Mouse (Mus musculus) thymus, adult 2 months (tissue): ENCODE measurements at regions not wholly inside any gene's neighbourhood (a gene's known extent, or its start where the extent isn't known, plus 50 kb on each side); places are given as distances from the start of the nearest gene placed in this dataset.

ENCODE experiments used
- DNase-seq: peaks from one replicate; pipeline ENCODE4 v3.0.0; 2021
- H3K27ac ChIP-seq: fragments of 200-500 bp; 2 replicates; pipeline ENCODE4 v1.5.1; 2012; ENCODE audit warnings: low read length, control low read depth; ENCODE audit not compliant: control insufficient read depth, insufficient read depth
- H3K27me3 ChIP-seq: fragments of 200-500 bp; 2 replicates; pipeline ENCODE4 v1.6.1; 2012; ENCODE audit warnings: mild to moderate bottlenecking, low read length, moderate library complexity, mixed read lengths; ENCODE audit not compliant: control insufficient read depth, insufficient read depth
- H3K36me3 ChIP-seq: fragments of 200-500 bp; 2 replicates; pipeline ENCODE4 v1.6.1; 2012; ENCODE audit warnings: mild to moderate bottlenecking, low read length, moderate library complexity; ENCODE audit not compliant: control insufficient read depth, insufficient read depth
- H3K4me1 ChIP-seq: fragments of 200-500 bp; replicated peaks from 2 replicates; pipeline ENCODE4 v1.6.1; 2012; ENCODE audit warnings: low read length; ENCODE audit not compliant: control insufficient read depth, insufficient read depth
- H3K4me3 ChIP-seq: fragments of 200-500 bp; 2 replicates; pipeline ENCODE4 v1.5.1; 2012; ENCODE audit warnings: mild to moderate bottlenecking, low read length, control low read depth, moderate library complexity; ENCODE audit not compliant: control insufficient read depth, insufficient read depth
- CTCF ChIP-seq: fragments of 200-500 bp; IDR thresholded peaks from 2 replicates; pipeline ENCODE4 v1.5.1; 2012; ENCODE audit warnings: mild to moderate bottlenecking, control low read depth, low read length, moderate library complexity, borderline replicate concordance; ENCODE audit not compliant: control insufficient read depth, poor library complexity, insufficient read depth; ENCODE audit errors: extremely low read depth
- POLR2A ChIP-seq: fragments of 200-500 bp; IDR thresholded peaks from 2 replicates; pipeline ENCODE4 v1.6.1; 2012; ENCODE audit warnings: mild to moderate bottlenecking, low read length, control low read depth, moderate library complexity; ENCODE audit not compliant: control insufficient read depth, poor library complexity, insufficient read depth; ENCODE audit errors: extremely low read depth
- WGBS: fragments of 180-500 bp; shearing (Covaris S2); methylation state at CpG from one replicate; pipeline ENCODE4 v1.1.7; 2018; 5-methylcytosine and 5-hydroxymethylcytosine counted together

- no peak overlapping the region for H3K27ac ChIP-seq
- no peaks in the 10 kb centered on the region for H3K36me3 ChIP-seq
- 88% methylated on average over 3 of the region's 3 CpGs for WGBS
- no peak overlapping the region for H3K4me3 ChIP-seq
- no peaks in the 10 kb centered on the region for H3K4me1 ChIP-seq
- no peaks in the 10 kb centered on the region for H3K27me3 ChIP-seq
- DNase-seq: no peak
- TF ChIP-seq POLR2A: no peak
- TF ChIP-seq CTCF: no peak
Observed at GRCm38 (mm10) chr17:4813232-4813631, 180.9 kb upstream of the Arid1b start.

GRCm38 (mm10) chr17:4813666-4814065 is 180.5 kb upstream of the Arid1b start:
- H3K27me3 ChIP-seq: no peaks in the 10 kb centered on the region
- H3K36me3 ChIP-seq: no peaks in the 10 kb centered on the region
- TF ChIP-seq CTCF (no peak), POLR2A (no peak)
- H3K4me3 ChIP-seq: no peak overlapping the region
- no peak for DNase-seq
- WGBS: 87% methylated on average over 6 of the region's 6 CpGs
- H3K27ac ChIP-seq: no peak overlapping the region
- H3K4me1 ChIP-seq: no peaks in the 10 kb centered on the region

GRCm38 (mm10) chr17:4825221-4825895 is 168.8 kb upstream of the Arid1b start:
- no peak overlapping the region for H3K27ac ChIP-seq
- 94% methylated on average over 8 of the region's 8 CpGs for WGBS
- H3K27me3 ChIP-seq: no peaks in the 10 kb centered on the region; the same call in 1 of the 2 replicates
- H3K4me1 ChIP-seq: no peaks in the 10 kb centered on the region
- no peak overlapping the region for H3K4me3 ChIP-seq
- no peak for DNase-seq
- H3K36me3 ChIP-seq: no peaks in the 10 kb centered on the region
- TF ChIP-seq CTCF (no peak), POLR2A (no peak)

GRCm38 (mm10) chr17:4834065-4834464 is 160.1 kb upstream of the Arid1b start:
- no peak for DNase-seq
- TF ChIP-seq CTCF (no peak), POLR2A (no peak)
- Histone ChIP-seq H3K27me3 (no peaks in the 10 kb centered on the region), H3K4me3 (no peak overlapping the region), H3K27ac (no peak overlapping the region), H3K36me3 (no peaks in the 10 kb centered on the region), H3K4me1 (no peaks in the 10 kb centered on the region)
- WGBS: 90% methylated on average over 7 of the region's 7 CpGs

- no peaks in the 10 kb centered on the region for H3K4me1 ChIP-seq
- 93% methylated on average over 7 of the region's 7 CpGs for WGBS
- no peak overlapping the region for H3K27ac ChIP-seq
- no peaks in the 10 kb centered on the region for H3K36me3 ChIP-seq
- H3K27me3 ChIP-seq: no peaks in the 10 kb centered on the region
- H3K4me3 ChIP-seq: no peak overlapping the region
- no peak for TF ChIP-seq POLR2A
- TF ChIP-seq CTCF: no peak
- no peak for DNase-seq
Observed at GRCm38 (mm10) chr17:4834571-4834970, 159.6 kb upstream of the Arid1b start.

GRCm38 (mm10) chr17:4835065-4835705 is 158.9 kb upstream of the Arid1b start:
- DNase-seq: no peak
- Histone ChIP-seq H3K27ac (no peak overlapping the region), H3K4me1 (no peaks in the 10 kb centered on the region), H3K36me3 (no peaks in the 10 kb centered on the region), H3K4me3 (no peak overlapping the region), H3K27me3 (no peaks in the 10 kb centered on the region)
- WGBS: 86% methylated on average over 8 of the region's 8 CpGs
- no peak for TF ChIP-seq CTCF
- no peak for TF ChIP-seq POLR2A
